Mouse (Mus musculus) CH12.LX (cell line): Measurements from ENCODE around the gene Pla2g1b. TPM values are rescaled to one million over a fixed set of nuclear protein-coding genes. Genes with fewer than 3 reads are reported as not detected.
A peak's percentile ranks its signal among the peaks of the same experiment; 100 is the strongest.

Experiments
- DNase-seq: peaks from one replicate; pipeline ENCODE4 v3.0.0-alpha.2; 2013; ENCODE audit errors: extremely low read depth
- H3K27ac ChIP-seq: 2 replicates; pipeline ENCODE4 v1.5.1; 2012; ENCODE audit warnings: low read depth, mild to moderate bottlenecking, control low read depth, moderate library complexity; ENCODE audit not compliant: insufficient read depth
- H3K27me3 ChIP-seq: replicated peaks from 2 replicates; pipeline ENCODE3; 2012; ENCODE audit warnings: inconsistent platforms
- H3K36me3 ChIP-seq, 2 experiments: replicated peaks in 1 of 2; 2 replicates each; pipeline versions ENCODE3 to v1.6.1; 2012; ENCODE audit warnings: inconsistent platforms in 1 of 2, low read length in 1 of 2, mild to moderate bottlenecking in 1 of 2, mixed read lengths in 1 of 2, moderate library complexity in 1 of 2; ENCODE audit not compliant: control insufficient read depth in 1 of 2, insufficient read depth in 1 of 2
- H3K4me1 ChIP-seq, 2 experiments: 2 replicates each; pipeline ENCODE4 v1.6.1; 2012; ENCODE audit warnings: inconsistent platforms in 1 of 2, moderate library complexity in 1 of 2; ENCODE audit not compliant: insufficient read depth in 2 of 2, control insufficient read depth in 1 of 2
- H3K4me2 ChIP-seq: 2 replicates; pipeline ENCODE4 v1.6.1; 2012; ENCODE audit warnings: low read depth, mild to moderate bottlenecking, control low read depth; ENCODE audit not compliant: poor library complexity, insufficient read depth, severe bottlenecking
- H3K4me3 ChIP-seq, 3 experiments: fragments of 150-350 bp in 1 of 3; sonication (generic) in 1 of 3; replicated peaks in 1 of 3; 2 replicates each; pipeline versions ENCODE3 to v1.5.1; 2011 to 2012; ENCODE audit warnings: low read depth in 2 of 3, low read length in 2 of 3, mild to moderate bottlenecking in 2 of 3, moderate library complexity in 2 of 3, control low read depth in 1 of 3, improper control_type of control experiment in 1 of 3, inconsistent platforms in 1 of 3, mixed read lengths in 1 of 3; ENCODE audit not compliant: poor library complexity in 1 of 3
- H3K79me2 ChIP-seq: replicated peaks from 2 replicates; pipeline ENCODE4 v1.6.1; 2012; ENCODE audit warnings: mild to moderate bottlenecking, moderate library complexity; ENCODE audit not compliant: control insufficient read depth, poor library complexity, insufficient read depth, severe bottlenecking; ENCODE audit errors: extremely low read depth
- H3K9ac ChIP-seq: 2 replicates; pipeline ENCODE4 v1.6.1; 2012; ENCODE audit warnings: low read depth, mild to moderate bottlenecking, control low read depth, moderate library complexity; ENCODE audit not compliant: insufficient read depth
- H3K9me3 ChIP-seq: replicated peaks from 2 replicates; pipeline ENCODE3; 2012; ENCODE audit warnings: low read length, inconsistent platforms, mixed read lengths
- CHD1 ChIP-seq: IDR thresholded peaks from 2 replicates; pipeline ENCODE4 v1.6.1; 2012; ENCODE audit warnings: low read depth, low read length, improper control_type of control experiment, inconsistent platforms
- EP300 ChIP-seq: IDR thresholded peaks from 2 replicates; pipeline ENCODE4 v1.6.1; 2011; ENCODE audit warnings: low read length, improper control_type of control experiment
- ETS1 ChIP-seq: conservative IDR thresholded peaks from 2 replicates; pipeline ENCODE4 v1.6.1; 2012; ENCODE audit warnings: low read depth, mild to moderate bottlenecking, inconsistent platforms, low read length, improper control_type of control experiment, moderate library complexity
- IRF4 ChIP-seq: IDR thresholded peaks from 2 replicates; pipeline ENCODE4 v1.6.1; 2014; ENCODE audit warnings: low read depth, mild to moderate bottlenecking, inconsistent platforms, low read length, improper control_type of control experiment
- JUND ChIP-seq: conservative IDR thresholded peaks from 2 replicates; pipeline ENCODE4 v1.6.1; 2011; ENCODE audit warnings: low read depth, low read length, improper control_type of control experiment
- MAZ ChIP-seq: IDR thresholded peaks from 2 replicates; pipeline ENCODE4 v1.6.1; 2012; ENCODE audit warnings: low read depth, mild to moderate bottlenecking, inconsistent platforms, low read length, improper control_type of control experiment, moderate library complexity
- MXI1 ChIP-seq: IDR thresholded peaks from 2 replicates; pipeline ENCODE4 v1.6.1; 2011; ENCODE audit warnings: mild to moderate bottlenecking, low read depth, low read length, improper control_type of control experiment
- MYC ChIP-seq: IDR thresholded peaks from 2 replicates; pipeline ENCODE4 v1.6.1; 2011; ENCODE audit warnings: low read depth, mild to moderate bottlenecking, improper control_type of control experiment, low read length
- NELFE ChIP-seq: IDR thresholded peaks from 2 replicates; pipeline ENCODE4 v1.6.1; 2011; ENCODE audit warnings: low read depth, low read length, improper control_type of control experiment
- NRF1 ChIP-seq: IDR thresholded peaks from 2 replicates; pipeline ENCODE4 v1.6.1; 2014; ENCODE audit warnings: low read depth, mild to moderate bottlenecking, inconsistent platforms, low read length, improper control_type of control experiment, moderate library complexity
- PAX5 ChIP-seq: IDR thresholded peaks from 2 replicates; pipeline ENCODE4 v1.6.1; 2012; ENCODE audit warnings: low read length, inconsistent platforms, mixed read lengths
- POLR2A ChIP-seq: IDR thresholded peaks from 2 replicates; pipeline ENCODE4 v1.6.1; 2011; ENCODE audit warnings: low read depth, mild to moderate bottlenecking, improper control_type of control experiment, low read length
- POLR2AphosphoS2 ChIP-seq: IDR thresholded peaks from 2 replicates; pipeline ENCODE4 v1.6.1; 2011; ENCODE audit warnings: low read depth, low read length, improper control_type of control experiment
- RAD21 ChIP-seq: IDR thresholded peaks from 2 replicates; pipeline ENCODE4 v1.6.1; 2011; ENCODE audit warnings: low read depth, mild to moderate bottlenecking, low read length, improper control_type of control experiment, moderate library complexity
- RCOR1 ChIP-seq: conservative IDR thresholded peaks from 2 replicates; pipeline ENCODE4 v1.6.1; 2012; ENCODE audit warnings: low read depth, mild to moderate bottlenecking, inconsistent platforms, low read length, improper control_type of control experiment
- SIN3A ChIP-seq: IDR thresholded peaks from 2 replicates; pipeline ENCODE4 v1.6.1; 2012; ENCODE audit warnings: low read length, improper control_type of control experiment, inconsistent platforms
- TCF12 ChIP-seq: IDR thresholded peaks from 2 replicates; pipeline ENCODE4 v1.6.1; 2014; ENCODE audit warnings: low read depth, mild to moderate bottlenecking, inconsistent platforms, low read length, improper control_type of control experiment
- UBTF ChIP-seq: IDR thresholded peaks from 2 replicates; pipeline ENCODE4 v1.6.1; 2012; ENCODE audit warnings: low read depth, mild to moderate bottlenecking, inconsistent platforms, low read length, improper control_type of control experiment, moderate library complexity
- ZC3H11A ChIP-seq: IDR thresholded peaks from 2 replicates; pipeline ENCODE4 v1.6.1; 2012; ENCODE audit warnings: low read depth, mild to moderate bottlenecking, inconsistent platforms, low read length, improper control_type of control experiment
- ZNF384 ChIP-seq: IDR thresholded peaks from 2 replicates; pipeline ENCODE4 v1.6.1; 2012; ENCODE audit warnings: low read depth, low read length, improper control_type of control experiment, inconsistent platforms
- dilution Hi-C: fragments of 300-500 bp; cut with MboI; formaldehyde crosslinking; loops from 2 replicates; pipeline ENCODE4 v1.14.3; 2020; ENCODE audit warnings: low sequenced_read_pairs; ENCODE audit not compliant: extremely low pct_unique_long_range_greater_than_20kb, extremely low pct_ligation_motif_present
- in situ Hi-C: fragments of 300-500 bp; cut with MboI; formaldehyde crosslinking; loops from 3 replicates; pipeline ENCODE4 v1.14.3; 2019; ENCODE audit warnings: low sequenced_read_pairs, low pct_ligation_motif_present, low pct_unique_long_range_greater_than_20kb, mixed read lengths
- polyA plus RNA-seq: library from polyadenylated mRNA; unstranded; fragments of >175 nt; gene quantifications from 2 replicates; pipeline ENCODE4 v1.2.1, GENCODE M21; 2012; ENCODE audit warnings: low read depth; ENCODE audit not compliant: insufficient read length
- total RNA-seq, 2 experiments: library from RNA; depleted of rRNA; stranded (reverse); fragments of 300-350 nt in 1 of 2; fragments of >200 nt in 1 of 2; gene quantifications; 2 replicates each; pipeline ENCODE4 v1.2.3; 2012 to 2014

Pla2g1b gene
- total and polyA plus RNA-seq, 3 experiments, result not detected

DNA sequence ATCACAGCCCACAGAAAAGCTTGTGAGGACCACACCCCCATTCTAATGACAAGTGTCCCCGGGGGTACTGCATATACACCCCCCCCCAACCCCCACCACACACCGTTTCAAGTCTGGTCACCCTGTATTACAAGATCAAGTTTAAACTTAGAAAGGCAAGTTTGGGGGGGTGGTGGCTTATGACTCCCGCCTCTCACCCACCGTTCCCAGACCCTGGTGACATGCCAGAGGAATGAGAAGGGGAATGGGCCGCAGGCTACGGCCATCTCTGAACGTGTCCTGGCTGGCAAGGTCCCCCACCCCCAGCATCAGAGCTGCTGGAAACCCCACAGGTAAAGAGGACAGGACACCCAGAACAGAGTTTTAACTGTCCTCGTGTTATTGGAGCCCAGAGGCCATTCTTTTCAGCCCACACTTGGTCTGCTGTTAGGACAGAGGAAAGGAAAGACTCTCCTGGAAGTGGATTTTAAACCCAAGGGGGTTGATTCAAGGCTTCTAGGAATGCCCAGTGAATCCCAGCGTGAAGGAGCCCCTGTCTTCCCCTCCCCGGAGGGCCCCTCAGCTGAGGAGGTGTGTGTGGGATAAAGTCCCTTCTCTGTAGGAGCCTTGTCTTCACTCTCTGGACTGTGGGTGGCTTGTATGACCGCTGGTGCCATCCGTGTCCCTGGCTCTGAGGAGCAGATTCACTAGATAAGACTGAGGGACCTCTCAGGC, 41.4 kb downstream of the Pla2g1b start:
- Histone ChIP-seq H3K9ac (peak overlapping the region; percentile 90), H3K9me3 (peaks cover 5% of the 10 kb centered on the region), H3K27me3 (peaks cover 4% of the 10 kb centered on the region), H3K4me2 (peak overlapping the region; percentile 84), H3K4me1 (peaks cover 15 to 36% of the 10 kb centered on the region in 2 experiments), H3K27ac (no peak overlapping the region), H3K36me3 (peaks cover 0 to 15% of the 10 kb centered on the region in 2 experiments), H3K4me3 (peak overlapping the region; percentile 85 to 96 (median 92)), H3K79me2 (no peaks in the 10 kb centered on the region; the same call in 1 of the 2 replicates)
- TF ChIP-seq NELFE (no peak), RAD21 (no peak), POLR2A (no peak), EP300 (no peak), MXI1 (no peak), MAZ (no peak), PAX5 (no peak), ZNF384 (no peak), SIN3A (no peak), MYC (no peak), JUND (no peak), TCF12 (no peak), CHD1 (no peak), POLR2AphosphoS2 (no peak), ZC3H11A (no peak), UBTF (no peak), NRF1 (no peak), ETS1 (no peak), IRF4 (no peak), RCOR1 (no peak)
- no peak for DNase-seq
- in situ Hi-C loops, result no loop called here
- dilution Hi-C loops, result no loop called here
